Mouse (Mus musculus) fibroblast of lung, adult 2 months (primary cell): ENCODE data around the gene Cdh11.
"Not testable (repeated sequence)": the region's sequence is repeated elsewhere in the genome, so short reads cannot be mapped to it uniquely, and the experiment has no call there.

Source experiments
- DNase-seq: peaks from one replicate; pipeline ENCODE4 v3.0.0-alpha.2; 2011; ENCODE audit warnings: low read depth

The Cdh11 gene

DNA sequence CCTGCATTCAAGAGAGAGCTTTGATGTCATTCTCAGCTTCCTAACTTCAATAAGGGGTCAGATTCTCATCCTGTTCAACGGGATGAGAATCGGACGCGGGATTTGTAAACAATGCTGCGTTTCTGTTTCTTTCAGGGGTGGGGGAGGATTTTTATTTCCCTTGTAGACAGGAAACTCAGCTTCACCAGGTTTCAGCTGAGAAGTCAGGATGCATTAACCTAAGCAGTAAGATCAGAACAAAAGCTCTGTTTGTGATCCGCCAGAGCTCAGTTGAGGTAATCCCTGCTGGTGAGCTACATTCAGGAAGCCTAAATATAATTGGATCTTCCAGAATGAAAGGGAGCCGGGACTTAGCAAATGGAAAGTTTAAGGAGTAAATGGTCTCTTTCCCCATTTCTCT, 78.1 kb downstream of the Cdh11 start:
- DNase-seq, result no peak

DNA sequence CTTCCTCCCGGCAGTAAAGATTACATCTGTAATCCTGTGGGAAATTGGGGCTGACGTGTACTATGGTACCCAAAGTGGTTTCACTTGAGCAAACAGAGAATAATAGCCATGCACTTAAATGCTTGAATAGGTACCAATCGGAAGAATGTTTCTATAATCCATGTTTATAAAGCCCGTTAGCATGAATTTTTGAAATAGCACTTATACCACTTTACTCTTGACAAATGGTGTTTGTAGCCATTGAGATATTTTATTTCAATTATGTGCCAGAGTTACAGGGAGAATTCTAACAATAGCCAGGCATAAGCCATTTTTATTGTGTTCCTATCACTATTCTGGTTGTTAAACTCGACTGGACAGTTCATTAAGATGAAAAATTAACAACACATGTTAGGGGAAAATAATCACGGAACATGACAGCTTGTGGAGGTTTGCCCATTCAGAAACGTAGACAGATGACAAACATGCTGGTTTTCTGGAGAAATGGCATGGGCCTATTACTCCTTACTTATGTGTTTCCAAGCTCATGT, 80.0 kb downstream of the Cdh11 start:
- DNase-seq, result no peak

DNA sequence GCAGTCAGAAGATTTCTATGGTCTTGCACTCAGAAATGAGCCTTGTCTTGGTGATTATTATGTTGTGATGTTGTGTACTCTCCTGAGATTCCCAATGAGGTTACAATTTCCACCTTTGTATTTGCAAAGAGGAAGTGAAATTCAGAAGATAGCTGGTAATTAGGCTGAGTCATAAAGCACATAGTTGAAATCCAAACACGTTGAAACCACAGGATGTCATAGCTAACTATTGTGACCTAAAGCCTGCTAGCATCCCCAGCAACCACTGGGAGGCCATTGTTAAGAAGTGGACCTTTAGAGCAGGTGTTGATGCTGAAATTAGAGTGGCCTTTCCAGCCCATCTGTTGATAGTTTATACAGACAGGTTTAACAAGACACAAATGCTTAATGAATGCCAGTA, 85.2 kb downstream of the Cdh11 start:
- DNase-seq, result no peak

DNA sequence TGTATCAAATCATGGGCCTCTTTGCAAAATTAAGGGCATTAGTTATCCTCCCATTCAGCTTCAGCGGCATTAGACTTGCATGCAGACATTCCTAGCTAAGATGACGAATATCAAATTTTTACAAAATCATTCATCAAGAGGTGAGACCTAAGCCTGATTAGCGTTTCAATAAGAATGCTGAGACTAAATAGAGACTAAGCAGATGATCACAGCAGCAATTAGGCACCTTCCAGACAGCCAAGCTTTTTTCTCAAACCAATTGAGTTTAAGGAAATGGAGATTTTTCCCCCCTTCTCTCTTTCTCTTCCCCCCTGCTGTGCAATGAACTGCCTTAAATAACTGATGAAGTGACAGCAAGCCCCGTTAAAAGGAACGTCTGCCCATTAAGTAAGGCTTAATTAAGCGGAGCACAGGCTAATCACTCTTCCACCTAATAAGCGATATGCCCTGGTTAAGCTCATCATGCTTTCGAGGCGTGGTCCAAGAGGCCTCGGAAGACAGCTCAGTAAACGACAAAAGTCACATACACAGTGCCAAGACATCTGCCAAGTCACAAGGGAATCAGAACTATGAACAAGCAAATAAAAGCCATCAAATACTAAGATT, 87.1 kb downstream of the Cdh11 start:
- no peak for DNase-seq

DNA sequence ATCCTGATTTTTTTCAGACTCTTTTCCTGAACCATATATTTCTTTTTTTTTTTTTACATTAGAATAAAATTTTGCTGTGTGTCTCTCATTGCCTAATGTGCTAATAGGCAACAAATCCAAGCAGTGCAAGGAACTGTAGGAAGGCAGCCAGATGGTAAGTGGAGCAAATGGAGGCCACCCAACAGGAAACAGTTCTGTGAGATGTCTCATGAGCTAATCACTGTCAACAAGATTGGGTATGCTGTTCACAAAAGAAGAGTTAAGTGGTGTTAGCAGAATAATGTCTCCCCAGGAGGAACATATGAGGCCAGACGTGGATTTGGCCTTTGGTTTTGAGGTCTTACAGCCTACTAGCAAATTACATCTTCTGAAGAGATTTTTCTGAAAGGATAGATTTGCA, 92.0 kb downstream of the Cdh11 start:
- peak; percentile 30 for DNase-seq

DNA sequence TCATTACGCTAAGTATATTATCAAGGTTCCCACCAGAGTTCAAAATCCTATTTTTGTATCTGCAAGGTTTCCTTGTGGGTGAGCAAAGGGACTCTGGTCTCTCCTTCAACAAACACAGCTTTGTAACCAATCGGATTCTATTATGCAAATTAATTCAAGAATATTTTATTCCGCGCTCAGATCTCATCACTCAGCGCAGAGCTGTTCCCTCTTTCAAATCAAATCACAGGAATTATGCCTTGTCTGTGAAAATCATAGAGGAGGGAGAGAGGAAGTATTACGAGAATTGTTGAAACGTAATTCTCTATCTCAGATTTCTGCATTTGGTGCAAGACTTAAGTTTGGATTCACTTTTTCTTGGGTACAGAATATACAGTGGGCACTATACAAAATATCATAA, 100.0 kb downstream of the Cdh11 start:
- DNase-seq, result not testable (repeated sequence)

DNA sequence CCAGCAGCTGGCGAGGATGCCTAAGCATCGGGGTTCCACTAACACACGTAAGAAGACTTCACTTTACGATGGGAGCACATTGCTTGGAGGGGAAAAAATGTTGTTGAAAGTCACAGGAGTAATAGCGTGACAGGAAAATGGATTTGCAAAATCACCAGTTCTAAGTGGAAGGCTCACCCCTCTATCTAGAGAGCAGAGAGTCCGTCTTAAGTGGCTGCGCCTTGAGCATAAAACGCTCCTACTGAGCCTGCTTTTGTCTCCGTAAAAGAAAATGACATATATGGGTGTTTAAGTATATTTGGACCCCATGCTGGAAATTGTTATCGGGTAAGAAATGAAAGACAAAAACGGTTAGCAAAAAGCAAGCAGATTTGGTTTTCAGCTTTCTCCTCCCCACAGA, 100.4 kb downstream of the Cdh11 start:
- no peak for DNase-seq

DNA sequence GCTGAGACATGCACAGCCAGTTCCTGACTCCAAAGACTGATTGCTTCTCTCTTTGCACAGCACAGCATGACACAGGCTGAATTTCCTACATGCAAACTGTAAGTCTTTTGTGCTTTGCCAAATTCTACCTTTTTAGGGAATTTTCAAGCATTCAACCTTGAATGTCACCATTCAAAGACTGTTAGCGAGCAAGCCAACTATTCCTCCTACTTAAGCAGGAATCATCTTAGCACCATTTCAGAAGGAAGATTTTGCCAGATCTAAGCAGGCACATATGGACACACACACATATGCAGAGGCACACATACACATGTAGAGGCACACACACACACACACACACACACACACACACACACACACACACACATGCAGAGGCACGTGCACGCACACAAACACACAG, 108.3 kb downstream of the Cdh11 start:
- no peak for DNase-seq

DNA sequence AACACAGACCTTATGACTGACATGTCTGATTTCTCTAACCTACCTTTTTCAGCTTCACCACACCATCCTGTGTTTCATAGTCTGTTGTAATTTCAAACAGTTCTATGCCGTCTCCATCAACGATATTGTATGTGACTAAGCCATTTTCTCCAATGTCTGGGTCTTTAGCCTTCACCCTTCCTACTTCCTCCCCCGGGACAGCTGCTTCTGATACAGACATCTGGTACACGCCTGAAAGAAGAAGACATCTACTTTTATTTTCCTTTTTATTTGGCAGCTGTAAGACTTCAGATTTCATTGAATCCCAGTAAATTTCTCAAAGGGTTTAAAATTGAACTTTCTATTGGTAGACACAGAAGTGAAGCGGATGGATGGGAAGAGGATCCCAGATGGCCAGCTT, 120.9 kb downstream of the Cdh11 start:
- DNase-seq, result not testable (repeated sequence)

DNA sequence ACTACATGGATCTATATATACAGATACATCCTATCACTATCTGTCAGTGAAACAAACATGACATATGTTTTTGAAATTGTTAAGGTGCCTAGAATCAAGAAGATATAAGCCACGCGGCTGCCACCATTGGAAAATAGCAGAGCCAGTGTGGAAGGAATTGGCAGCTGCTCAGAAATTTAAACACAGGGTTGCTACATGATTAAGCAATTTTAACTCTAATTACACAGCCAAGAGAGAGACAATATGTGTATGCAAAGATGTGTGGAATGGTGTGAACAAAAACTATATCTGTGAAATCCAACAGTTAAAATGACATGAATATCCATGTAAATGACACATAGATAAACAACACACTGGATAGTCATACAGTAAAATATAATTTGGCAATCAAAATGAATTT, 128.9 kb downstream of the Cdh11 start:
- DNase-seq, result no peak

DNA sequence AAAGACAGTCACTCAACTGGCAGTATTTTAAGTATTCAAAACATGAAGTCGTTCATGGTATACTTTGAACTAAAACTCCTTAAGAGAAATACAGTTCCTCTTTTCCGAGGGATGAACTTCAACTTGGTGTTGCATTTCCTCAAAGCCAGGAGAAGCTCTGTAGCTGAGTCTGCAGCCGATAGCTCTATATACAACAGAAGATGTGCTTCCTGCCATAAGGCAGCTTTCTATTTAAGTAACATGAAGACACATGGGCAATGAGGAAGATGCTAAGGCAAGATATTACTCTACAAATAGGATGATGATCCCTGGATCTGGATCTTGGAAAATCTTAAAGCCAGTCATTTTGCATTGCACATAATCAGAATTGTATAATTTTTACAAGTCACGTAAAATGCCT, 133.5 kb downstream of the Cdh11 start:
- no peak for DNase-seq

DNA sequence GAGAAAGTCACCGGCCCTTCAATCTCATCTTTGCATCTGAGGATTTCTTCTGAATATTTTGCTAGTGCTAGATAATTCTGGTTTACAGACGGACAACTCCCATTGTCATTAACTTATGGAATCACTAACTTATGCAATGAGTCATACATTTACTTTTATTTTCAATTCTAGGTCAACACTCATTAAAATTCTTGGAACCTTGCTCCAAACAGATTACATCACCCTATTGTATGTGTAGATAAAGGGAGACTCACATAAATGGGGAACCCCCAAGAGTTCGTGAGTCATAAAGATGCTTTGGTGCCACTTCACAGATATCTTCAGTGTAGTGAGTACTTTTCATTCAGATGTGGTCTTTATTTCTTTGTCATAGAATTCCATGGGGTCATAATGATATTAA, 158.3 kb downstream of the Cdh11 start:
- no peak for DNase-seq

DNA sequence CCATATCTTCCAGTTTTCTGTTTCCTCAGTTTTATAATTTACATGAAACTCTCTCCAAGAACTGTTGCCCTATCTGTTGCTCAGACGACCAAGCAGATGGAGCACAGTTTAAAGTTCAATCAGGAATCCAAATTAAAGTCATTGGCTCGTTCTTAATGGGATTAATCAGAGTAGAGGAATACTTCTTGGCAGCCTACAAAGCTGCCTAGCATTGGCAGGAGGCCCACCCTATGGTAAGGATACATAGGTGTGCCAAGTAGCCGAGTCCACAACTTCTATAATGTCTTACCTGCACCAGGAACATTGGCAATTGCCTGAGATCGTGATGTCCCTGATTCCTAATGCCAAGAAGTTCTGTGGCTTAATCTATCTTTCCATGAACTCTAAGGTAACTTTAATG, 173.3 kb downstream of the Cdh11 start:
- no peak for DNase-seq

DNA sequence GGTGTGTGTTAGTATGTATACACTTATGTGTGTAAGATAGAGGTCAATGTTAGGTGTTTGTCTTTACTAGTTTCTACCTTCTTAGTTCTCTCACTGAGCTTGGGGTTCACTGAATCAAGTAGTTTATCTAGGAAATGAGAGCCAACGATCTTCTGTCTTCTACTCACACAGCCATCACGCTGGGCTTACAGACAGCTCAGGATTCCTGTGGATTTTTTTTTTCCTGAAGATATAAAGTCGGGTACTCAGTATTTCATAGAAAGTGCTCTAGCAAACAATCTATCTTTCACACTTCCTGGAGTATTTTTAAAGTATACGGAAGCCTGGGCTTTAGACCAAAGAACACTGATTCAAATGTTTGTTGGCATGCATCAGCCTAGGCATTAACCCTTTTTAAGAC, 184.1 kb downstream of the Cdh11 start:
- DNase-seq, result no peak

DNA sequence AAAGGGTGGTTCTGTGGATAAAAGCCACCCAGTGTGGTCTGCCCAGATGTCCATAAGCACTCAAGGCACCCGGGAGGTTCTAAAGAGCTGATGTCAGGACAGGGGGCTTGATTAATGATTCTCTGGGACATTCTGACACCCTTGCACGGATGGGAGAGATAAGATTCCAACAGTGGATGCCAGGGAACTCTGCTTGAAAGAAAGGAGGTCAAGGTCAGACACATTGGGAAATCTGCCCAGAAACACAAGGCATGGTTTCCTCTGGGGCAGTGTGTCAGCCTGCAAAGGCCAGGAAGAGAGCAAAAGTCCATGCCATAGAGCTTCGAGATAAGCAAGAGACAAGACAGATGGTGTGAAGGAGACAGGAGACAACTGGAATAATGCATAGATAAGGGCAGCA, 188.9 kb downstream of the Cdh11 start:
- DNase-seq, result no peak

DNA sequence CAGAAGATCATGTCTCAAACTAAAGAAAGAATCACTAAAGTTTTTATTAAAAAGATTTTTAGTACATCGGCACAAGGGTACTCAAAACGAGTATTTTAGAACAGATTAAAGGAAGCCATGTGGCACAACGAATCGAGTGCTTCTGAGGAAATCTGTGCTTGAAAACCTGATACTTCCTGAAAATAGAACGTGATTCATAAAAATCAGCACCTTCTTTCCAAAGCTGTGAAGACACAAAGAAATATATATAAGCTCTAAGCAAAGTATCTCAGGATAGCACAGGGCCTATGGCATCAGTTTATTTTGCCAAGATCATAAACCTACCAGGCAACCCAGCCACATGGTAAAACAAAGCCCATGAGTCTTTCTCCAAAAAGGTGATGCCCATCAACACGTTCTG, 191.5 kb downstream of the Cdh11 start:
- DNase-seq, result no peak
